Mouse (Mus musculus) CH12.LX (cell line): Measurements from ENCODE around the gene Krtap19-4.

ENCODE experiments used
- CTCF ChIP-seq, 2 experiments: IDR thresholded peaks in 1 of 2; conservative IDR thresholded peaks in 1 of 2; 2 replicates each; pipeline ENCODE4 v1.5.1; 2011 to 2012; ENCODE audit warnings: low read depth in 2 of 2, low read length in 2 of 2, improper control_type of control experiment in 1 of 2, inconsistent platforms in 1 of 2, mild to moderate bottlenecking in 1 of 2, moderate library complexity in 1 of 2
- E2F4 ChIP-seq: IDR thresholded peaks from 2 replicates; pipeline ENCODE4 v1.6.1; 2011; ENCODE audit warnings: low read depth, low read length, improper control_type of control experiment; ENCODE audit not compliant: insufficient replicate concordance
- EP300 ChIP-seq: IDR thresholded peaks from 2 replicates; pipeline ENCODE4 v1.6.1; 2011; ENCODE audit warnings: low read length, improper control_type of control experiment
- POLR2A ChIP-seq: IDR thresholded peaks from 2 replicates; pipeline ENCODE4 v1.6.1; 2011; ENCODE audit warnings: low read depth, mild to moderate bottlenecking, improper control_type of control experiment, low read length
- TBP ChIP-seq: conservative IDR thresholded peaks from 2 replicates; pipeline ENCODE4 v1.6.1; 2011; ENCODE audit warnings: low read depth, low read length, improper control_type of control experiment
- UBTF ChIP-seq: IDR thresholded peaks from 2 replicates; pipeline ENCODE4 v1.6.1; 2012; ENCODE audit warnings: low read depth, mild to moderate bottlenecking, inconsistent platforms, low read length, improper control_type of control experiment, moderate library complexity
- ZNF384 ChIP-seq: IDR thresholded peaks from 2 replicates; pipeline ENCODE4 v1.6.1; 2012; ENCODE audit warnings: low read depth, low read length, improper control_type of control experiment, inconsistent platforms

DNA sequence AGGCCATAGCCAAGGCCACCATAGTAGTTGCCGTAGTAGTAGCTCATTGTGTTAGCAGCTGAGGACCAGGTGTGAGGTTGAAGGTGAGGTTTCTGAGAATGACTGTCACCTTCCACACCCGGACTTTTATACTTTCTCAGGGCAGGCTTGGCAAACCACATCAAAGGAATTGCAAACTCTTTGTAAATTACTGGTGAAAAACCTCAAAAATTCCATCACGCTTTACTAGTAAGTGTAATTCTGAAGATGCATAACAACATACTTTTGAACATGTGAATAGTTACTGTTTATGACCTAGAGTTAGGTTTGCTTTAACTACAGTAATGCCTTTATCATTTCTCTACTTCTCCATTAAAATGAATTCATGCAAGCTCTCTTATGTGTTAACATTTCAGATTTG, 47.3 kb upstream of the Krtap19-4 start, which contains the start of gene Krtap19-9b:
- no peak for TF ChIP-seq EP300
- TF ChIP-seq E2F4, result no peak
- no peak for TF ChIP-seq POLR2A
- TF ChIP-seq CTCF (conservative IDR thresholded peaks at IDR 0.05 in 1 of 2, IDR thresholded peaks at IDR 0.05 in 1 of 2; ENCODE audit: low read depth in 2 of 2, low read length in 2 of 2), result no peak
- TF ChIP-seq ZNF384, result no peak
- no peak for TF ChIP-seq TBP
- TF ChIP-seq UBTF, result no peak
